Mouse (Mus musculus) CH12.LX (cell line): ENCODE results near the gene Slc18a3.

Source experiments
- BHLHE40 ChIP-seq: IDR thresholded peaks from 2 replicates; pipeline ENCODE4 v1.6.1; 2011; ENCODE audit warnings: mild to moderate bottlenecking, low read depth, low read length, improper control_type of control experiment
- CTCF ChIP-seq, 2 experiments: IDR thresholded peaks in 1 of 2; conservative IDR thresholded peaks in 1 of 2; 2 replicates each; pipeline ENCODE4 v1.5.1; 2011 to 2012; ENCODE audit warnings: low read depth in 2 of 2, low read length in 2 of 2, improper control_type of control experiment in 1 of 2, inconsistent platforms in 1 of 2, mild to moderate bottlenecking in 1 of 2, moderate library complexity in 1 of 2
- E2F4 ChIP-seq: IDR thresholded peaks from 2 replicates; pipeline ENCODE4 v1.6.1; 2011; ENCODE audit warnings: low read depth, low read length, improper control_type of control experiment; ENCODE audit not compliant: insufficient replicate concordance
- JUND ChIP-seq: conservative IDR thresholded peaks from 2 replicates; pipeline ENCODE4 v1.6.1; 2011; ENCODE audit warnings: low read depth, low read length, improper control_type of control experiment
- MAX ChIP-seq: IDR thresholded peaks from 2 replicates; pipeline ENCODE4 v1.6.1; 2011; ENCODE audit warnings: low read length, improper control_type of control experiment
- MYC ChIP-seq: IDR thresholded peaks from 2 replicates; pipeline ENCODE4 v1.6.1; 2011; ENCODE audit warnings: low read depth, mild to moderate bottlenecking, improper control_type of control experiment, low read length
- POLR2A ChIP-seq: IDR thresholded peaks from 2 replicates; pipeline ENCODE4 v1.6.1; 2011; ENCODE audit warnings: low read depth, mild to moderate bottlenecking, improper control_type of control experiment, low read length
- USF1 ChIP-seq: IDR thresholded peaks from 2 replicates; pipeline ENCODE4 v1.6.1; 2014; ENCODE audit warnings: low read depth, mild to moderate bottlenecking, inconsistent platforms, low read length, improper control_type of control experiment
- ZC3H11A ChIP-seq: IDR thresholded peaks from 2 replicates; pipeline ENCODE4 v1.6.1; 2012; ENCODE audit warnings: low read depth, mild to moderate bottlenecking, inconsistent platforms, low read length, improper control_type of control experiment
- ZNF384 ChIP-seq: IDR thresholded peaks from 2 replicates; pipeline ENCODE4 v1.6.1; 2012; ENCODE audit warnings: low read depth, low read length, improper control_type of control experiment, inconsistent platforms

GRCm38 (mm10) chr14:32503897-32504296 is 39.2 kb upstream of the Slc18a3 start:
- no peak for TF ChIP-seq BHLHE40
- TF ChIP-seq ZC3H11A: no peak
- TF ChIP-seq POLR2A: no peak
- TF ChIP-seq CTCF (conservative IDR thresholded peaks at IDR 0.05 in 1 of 2, IDR thresholded peaks at IDR 0.05 in 1 of 2; ENCODE audit: low read depth in 2 of 2, low read length in 2 of 2): no peak
- TF ChIP-seq USF1: no peak
- no peak for TF ChIP-seq JUND
- TF ChIP-seq MYC: no peak
- no peak for TF ChIP-seq MAX
- TF ChIP-seq ZNF384: no peak
- no peak for TF ChIP-seq E2F4
